Mouse (Mus musculus) megakaryocyte-erythroid progenitor cell, adult 5-6 weeks (primary cell): ENCODE results near the gene Snapin. TPM values are rescaled to one million over a fixed set of nuclear protein-coding genes. Genes with fewer than 3 reads are reported as not detected.

Source experiments
- ATAC-seq: replicated peaks from 2 replicates; pipeline ENCODE4 v1.8.0; 2016; ENCODE audit warnings: mild to moderate bottlenecking, inconsistent platforms; ENCODE audit not compliant: severe bottlenecking, poor library complexity, low FRiP score, low TSS enrichment
- total RNA-seq, 2 experiments: library from RNA; stranded (forward) in 1 of 2; stranded (reverse) in 1 of 2; fragments of 200-1000, 215-1000 nt in 1 of 2; fragments of >200 nt in 1 of 2; fragmentation: Nextera tagmentation in 1 of 2; gene quantifications; 2 replicates each; pipeline ENCODE4 v1.2.3; 2014 to 2017

Gene Snapin
- total RNA-seq (2014; fragmentation: Nextera tagmentation) (37.0 and 38.1 TPM in 2 replicates), total RNA-seq (2017) (19.5 and 48.6 TPM in 2 replicates)

DNA sequence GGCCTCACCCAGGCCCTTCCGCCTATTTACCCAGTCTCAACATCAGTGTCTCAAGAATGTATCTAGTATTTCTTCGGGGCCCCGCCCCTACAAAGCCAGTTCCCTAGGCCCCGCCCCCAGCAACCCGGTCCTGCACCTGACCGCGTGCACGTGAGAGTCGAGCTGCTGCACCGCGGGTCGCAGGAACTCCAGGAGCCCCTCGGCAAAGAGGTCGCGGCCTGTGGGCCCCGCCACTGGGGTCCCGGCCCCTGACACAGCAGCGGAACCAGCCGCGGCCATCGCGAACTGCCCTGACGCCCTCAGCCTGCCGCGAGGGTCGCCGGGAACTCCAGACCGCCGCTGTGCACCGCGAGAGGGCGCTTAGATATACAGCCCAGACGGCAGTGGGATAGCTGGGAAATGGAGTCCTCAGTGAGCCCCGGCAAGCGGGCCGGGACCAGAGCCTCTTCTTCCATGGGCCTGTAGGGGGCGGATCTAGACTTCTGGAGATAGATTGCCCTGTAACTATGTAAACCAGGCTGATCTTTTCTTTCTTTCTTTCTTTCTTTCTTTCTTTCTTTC, at the start of gene Snapin:
Gene Snapin (minus strand): TSS at position 338 of the 561 bp plus-strand sequence.
- ATAC-seq: peak; percentile 98

DNA sequence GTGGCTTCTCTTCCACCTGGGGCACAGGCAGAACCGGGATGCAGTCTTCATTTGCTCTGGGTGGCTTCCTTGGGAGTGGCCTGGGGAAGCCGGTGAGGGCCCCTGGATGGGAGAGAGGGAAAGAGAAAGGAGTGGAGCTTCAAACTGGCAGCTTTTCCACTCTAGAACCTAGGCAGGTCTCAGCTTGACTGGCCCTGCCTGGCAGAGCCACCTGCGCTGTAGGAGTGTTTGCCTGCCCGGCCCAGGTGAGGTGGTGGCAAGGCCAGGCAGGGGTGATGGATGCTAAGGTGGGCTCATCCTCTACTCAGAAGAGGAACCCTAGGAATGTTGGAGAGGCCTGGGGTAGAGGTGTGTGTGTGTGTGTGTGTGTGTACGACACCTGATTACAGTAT, 47.1 kb upstream of the Snapin start:
- no peak for ATAC-seq

DNA sequence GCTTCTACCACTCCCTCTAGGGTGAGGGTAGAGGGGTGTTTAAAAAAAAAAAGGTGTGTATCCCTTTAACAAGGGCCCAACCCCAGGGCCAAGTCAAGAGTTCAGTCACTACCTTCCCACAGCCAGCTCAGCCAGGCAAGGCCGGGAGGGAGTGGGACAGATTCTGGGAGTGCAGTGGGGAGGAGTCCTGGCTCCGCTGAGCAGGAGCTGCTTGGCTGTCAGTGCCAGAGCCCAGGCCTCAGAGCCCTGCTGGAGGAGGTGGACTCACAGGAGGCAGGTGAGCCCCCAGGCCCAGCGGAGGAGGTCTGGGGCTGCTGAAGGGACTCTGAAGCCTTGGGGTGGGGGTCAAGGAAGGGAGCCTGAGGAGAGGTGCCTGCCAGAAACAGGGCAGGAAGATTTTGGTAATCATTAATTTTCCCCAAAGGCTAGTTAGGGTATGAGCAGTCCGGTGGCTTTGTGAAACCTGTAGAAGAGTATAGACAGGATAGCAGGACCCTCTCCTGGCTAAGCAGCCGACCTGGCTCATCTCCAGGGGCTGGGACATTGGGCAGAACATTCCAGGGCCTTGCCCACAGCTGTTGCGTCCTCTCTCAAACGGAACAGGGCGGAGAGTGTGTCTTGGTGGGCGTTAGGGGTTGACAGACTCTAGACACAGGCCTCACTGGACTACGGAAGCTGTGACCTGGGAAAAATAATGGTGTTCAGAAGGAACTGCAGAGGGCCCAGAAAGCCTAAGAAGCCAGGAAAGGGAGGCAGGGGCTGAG, 46.5 kb upstream of the Snapin start, which contains the start of gene S100a16:
Gene S100a16 (plus strand): TSS at position 114 of the 764 bp plus-strand sequence.
- no peak; the same call in 1 of the 2 replicates for ATAC-seq

DNA sequence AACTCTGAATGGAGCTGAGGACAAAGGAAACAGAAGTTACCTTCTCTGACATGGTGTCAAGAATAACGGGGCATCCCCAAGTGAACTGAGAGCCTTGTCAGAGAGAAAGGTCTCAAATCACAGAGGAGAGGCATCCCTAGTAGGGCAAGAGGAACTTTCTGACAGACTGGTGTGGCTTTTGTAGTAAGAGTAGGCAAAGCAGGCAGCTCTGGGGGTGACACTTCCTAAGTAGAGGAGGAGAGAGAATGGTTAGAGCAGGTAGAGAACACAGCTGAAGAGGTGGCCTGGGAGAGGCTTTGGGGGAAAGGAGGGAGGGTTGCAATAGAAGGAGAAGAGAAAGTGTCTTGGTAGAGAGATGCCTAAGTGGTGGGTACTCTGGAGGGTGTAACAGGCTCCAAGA, 44.6 kb upstream of the Snapin start:
- no peak for ATAC-seq

- no peak for ATAC-seq
Measured at GRCm38 (mm10) chr3:90531713-90532112, 40.9 kb upstream of the Snapin start.

GRCm38 (mm10) chr3:90527291-90527873, 36.5 kb upstream of the Snapin start:
- ATAC-seq: no peak

GRCm38 (mm10) chr3:90526580-90526979, 35.7 kb upstream of the Snapin start, which contains the start of gene S100a14:
TSS of gene S100a14 (plus strand) at chr3:90526856.
- peak; percentile 95 for ATAC-seq

- no peak for ATAC-seq
Measured at GRCm38 (mm10) chr3:90526076-90526475, 35.2 kb upstream of the Snapin start.

DNA sequence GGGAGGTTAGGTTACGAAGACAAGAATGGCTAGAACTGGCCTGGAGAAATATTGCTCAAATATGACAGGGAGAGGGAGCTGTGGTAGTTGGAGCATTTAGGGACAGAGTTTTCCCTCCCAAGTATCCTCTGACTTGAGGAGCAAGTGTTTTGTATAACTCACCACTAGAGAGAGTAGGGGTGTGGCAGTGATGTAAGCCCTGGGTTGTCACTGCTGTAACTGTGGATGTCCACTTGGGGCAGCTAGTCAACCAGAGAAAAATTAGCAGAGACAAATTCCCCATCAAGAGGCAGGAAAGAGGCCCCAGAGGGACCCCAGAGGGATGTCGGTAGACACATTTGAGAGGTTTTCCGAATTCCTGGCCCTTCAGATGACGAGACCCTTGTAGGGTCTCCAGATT, 34.6 kb upstream of the Snapin start:
- peak; percentile 90 for ATAC-seq

DNA sequence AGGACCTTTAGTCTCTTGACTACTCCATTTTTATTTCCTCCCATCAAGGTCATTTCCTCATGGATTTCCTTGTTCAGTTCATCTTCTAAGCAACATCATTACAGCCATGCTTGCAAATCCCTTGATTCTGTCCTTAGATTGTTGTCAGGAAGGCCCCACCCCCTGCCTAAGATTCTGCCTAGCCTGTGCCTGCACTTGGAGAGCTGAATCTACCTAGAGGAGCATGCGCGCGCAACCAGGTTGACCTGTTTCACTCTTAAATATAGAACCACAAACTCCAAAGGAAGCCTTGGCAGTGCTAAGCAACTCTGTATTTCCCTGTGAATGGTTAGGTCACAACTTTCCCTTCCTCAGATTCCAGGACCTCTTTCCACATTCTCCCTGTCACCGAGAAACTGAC, 26.9 kb upstream of the Snapin start:
- no peak for ATAC-seq

GRCm38 (mm10) chr3:90515789-90516188, 25.0 kb upstream of the Snapin start:
- no peak for ATAC-seq

DNA sequence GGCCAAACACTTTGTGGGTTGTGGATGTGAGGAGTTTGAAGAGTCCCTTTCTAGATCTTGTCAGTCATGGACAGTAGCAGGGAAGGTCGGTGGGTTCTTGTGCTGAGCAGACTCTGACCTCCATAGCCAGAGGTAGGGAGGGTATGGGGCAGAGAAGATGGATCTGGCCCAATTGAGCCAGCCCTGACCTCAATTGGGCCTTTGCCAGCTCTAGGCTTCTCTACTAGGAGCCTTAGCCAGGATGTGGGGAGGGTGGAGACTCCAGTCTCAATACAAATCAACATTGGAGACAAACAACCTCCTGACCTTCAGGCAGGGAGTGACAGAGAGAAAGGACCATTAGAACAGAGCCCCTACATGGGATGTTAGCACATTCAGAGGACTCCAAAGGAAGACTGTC, 24.4 kb upstream of the Snapin start:
- no peak for ATAC-seq

DNA sequence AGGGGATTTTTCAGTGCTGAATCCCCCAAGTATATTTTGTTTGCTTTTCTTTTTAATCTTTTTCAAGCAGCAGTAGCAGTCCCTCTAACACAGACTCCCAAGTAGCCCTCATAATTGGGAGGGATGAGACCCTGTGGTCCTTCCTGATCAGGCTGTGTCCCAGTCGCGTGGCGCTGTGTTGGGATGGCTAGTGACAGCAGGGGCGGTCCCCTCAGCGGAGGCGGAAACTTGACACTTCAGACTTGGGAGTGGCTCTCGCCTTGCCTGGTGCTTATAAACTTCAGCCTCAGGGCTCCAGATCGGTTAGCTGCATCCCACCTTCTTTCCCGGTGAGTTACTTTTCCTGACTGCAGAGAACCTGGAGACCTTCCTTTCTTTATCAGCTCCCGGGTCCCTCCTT, 23.9 kb upstream of the Snapin start:
- peak; percentile 83 for ATAC-seq

DNA sequence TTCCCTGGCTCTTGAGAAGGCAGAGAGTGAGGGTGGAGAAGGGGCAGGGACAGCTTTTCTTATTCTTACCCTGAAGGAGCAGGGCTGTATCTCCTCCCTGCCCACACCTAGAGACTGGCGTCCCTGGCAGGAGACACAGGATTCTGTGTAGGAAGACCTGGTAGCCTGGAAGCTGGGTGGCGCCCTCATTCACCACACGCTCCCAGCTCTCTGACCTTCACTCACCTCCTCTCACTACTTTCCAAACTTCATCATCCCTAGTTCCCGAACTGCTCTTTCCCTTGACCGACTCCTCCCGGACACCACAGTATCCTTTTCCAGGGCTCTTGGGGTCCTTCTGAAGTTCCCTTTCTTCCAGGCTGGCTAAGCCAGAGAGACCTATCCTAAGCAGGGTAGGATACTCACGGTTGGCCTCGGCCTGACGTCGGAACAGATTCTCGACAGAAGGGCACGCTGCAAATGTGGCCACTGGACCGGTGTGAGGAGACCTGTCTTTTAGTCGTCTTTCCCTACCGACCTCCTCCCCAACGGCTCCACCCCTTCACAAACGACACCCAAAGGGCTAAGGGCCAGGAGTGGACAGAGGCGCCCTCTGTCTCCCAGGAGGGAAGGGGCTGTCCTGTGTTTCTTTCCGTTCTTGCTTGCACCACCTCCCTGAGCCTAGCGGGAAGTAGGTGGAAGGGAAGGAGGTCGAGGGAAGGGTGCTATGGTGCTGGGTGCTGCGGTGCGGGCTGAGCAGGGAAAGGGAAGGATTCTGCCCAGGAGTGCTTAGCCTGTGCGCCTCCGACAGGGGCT, 23.2 kb upstream of the Snapin start, which contains the start of the genes S100a1 and S100a13:
Gene S100a1 (minus strand): TSS at position 597 of the 795 bp plus-strand sequence.
Gene S100a13 (plus strand): TSS at position 640 of the 795 bp plus-strand sequence.
- ATAC-seq: peak; percentile 61

DNA sequence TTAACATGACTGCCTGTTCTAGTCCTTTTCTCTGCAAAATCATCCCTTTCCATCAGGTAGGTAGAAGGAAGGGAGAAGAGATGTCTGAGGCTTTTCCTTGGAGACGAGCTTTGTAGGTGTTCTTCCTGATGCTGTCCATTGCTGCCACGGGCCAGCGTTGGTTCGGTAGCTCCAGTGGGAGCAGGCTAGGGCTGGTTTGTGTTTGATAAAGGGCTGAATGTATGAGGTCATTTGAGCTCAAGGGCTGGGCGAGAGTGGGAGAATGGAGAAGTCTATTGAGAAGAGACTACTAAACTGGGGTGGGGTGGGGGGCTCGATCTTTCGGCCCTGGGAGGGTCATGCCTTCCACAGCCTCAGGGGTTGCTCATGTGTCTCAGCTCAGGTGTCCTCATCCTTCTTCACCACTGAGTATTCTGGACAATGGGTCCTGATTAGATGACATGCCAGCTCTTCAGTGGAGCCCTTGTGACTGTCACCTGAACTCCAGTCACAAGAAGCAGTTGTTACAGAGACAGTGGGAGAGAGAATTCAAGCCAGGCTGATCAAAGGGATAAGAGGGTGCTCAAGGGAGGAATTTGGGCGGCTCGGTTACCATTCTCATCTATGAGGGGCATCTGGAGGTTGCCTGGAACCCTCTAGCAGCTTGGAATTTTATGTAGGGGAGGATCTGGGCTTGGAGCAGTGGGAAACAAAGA, 22.3 kb upstream of the Snapin start:
- ATAC-seq: no peak

DNA sequence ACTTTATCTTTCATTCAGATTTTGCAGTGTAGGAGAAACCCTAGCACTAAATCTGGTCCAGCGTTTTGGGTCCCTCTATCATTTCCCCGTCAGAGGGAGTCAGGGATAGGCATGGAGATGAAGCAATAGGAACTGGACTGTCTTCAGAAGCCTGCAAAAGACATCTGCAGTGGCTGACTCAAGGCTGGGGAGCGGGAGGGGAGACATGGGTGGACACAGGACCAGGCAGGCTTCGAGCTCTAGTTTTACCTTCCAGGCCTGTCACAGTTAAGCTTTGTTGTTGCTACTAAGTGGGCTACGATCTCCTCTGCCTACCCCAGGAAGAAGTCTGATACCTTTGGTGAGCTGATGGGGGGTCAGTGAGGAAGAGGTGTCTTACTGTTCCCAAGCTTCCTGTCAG, 21.4 kb upstream of the Snapin start:
- ATAC-seq: no peak

DNA sequence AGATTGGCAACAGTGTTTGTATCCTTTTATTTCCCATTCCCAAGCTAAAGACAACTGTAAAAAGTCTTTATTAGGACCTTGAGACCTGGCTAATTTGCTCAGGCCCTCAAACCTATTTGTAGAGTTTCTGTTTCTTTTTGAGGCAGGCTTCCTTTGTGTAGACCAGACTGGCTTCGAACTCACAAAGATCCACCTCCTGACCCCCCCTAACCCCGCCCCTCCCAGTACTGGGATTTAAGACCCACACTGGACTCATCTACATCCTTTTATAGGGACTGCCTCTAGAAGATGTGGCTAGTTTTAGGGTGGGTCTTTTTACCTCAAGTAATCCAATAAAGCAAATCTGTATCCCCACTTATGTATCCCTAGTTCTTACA, 18.9 kb upstream of the Snapin start:
- ATAC-seq: no peak

DNA sequence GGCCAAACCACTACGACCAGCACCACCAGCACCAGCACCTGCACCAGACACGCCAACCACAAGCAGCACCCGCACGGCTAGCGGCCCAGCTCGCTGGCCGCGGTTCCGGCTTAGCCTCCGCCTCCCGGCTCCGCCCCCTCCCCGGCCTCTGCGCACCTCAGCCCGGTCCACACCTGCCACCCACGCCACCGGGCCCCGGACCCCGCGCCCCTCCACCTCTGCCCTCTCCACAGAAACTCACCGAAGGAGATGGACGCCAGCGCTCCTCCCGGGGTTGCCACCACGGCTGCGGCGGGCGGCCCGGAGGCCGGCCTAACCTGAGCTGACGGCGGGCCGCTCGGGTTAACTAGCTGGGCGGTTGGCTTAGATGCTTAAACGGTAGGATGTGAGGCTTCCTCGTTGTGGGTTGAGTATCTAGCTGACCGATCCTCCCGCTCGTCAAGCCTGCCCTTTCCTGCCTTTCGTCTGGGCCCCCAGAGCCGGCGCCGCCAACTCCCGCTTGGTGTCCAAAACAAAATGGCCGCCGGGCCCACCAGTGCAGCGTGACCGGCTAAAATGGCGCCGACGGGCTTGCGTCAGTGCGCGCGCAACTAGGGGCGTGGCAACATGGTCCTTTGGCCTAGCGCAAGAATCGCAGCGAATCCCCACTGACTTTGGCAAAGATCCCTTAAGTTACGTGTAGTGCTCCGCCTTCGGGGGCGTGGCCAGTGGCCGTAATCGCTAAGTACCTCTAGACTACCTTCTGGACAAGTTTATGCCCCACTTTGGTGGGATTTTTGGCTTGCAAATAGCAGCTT, 18.3 kb upstream of the Snapin start, which contains the start of gene Chtop:
Gene Chtop (minus strand): TSS at position 549 of the 797 bp plus-strand sequence.
- peak; percentile 78 for ATAC-seq
